Mouse (Mus musculus): ENCODE results near the gene St6gal1. TPM values are rescaled to one million over a fixed set of nuclear protein-coding genes. Genes with fewer than 3 reads are reported as not detected.

Gene St6gal1
- polyA plus RNA-seq, 1 experiment: 5.7 TPM

GRCm38 (mm10) chr16:23214314-23214713 lies 10.2 kb upstream of the St6gal1 start:
- Histone ChIP-seq H3K4me2 (ENCODE audit: low read depth) (no peak overlapping the region), H3K79me2 (ENCODE audit: control insufficient read depth, insufficient read depth) (no peaks in the 10 kb centered on the region), H3K36me3 (ENCODE audit: control insufficient read depth, insufficient read depth) (no peaks in the 10 kb centered on the region), H3K27me3 (ENCODE audit: control insufficient read depth, insufficient read depth, insufficient read length) (no peaks in the 10 kb centered on the region), H3ac (ENCODE audit: control insufficient read depth, insufficient read length) (no peak overlapping the region), H3K4me3 (no peak overlapping the region)
- TF ChIP-seq SRF (IDR thresholded peaks at IDR 0.05; ENCODE audit: control insufficient read depth, insufficient read length, low read depth): no peak
- no peak for TF ChIP-seq TCF3 (IDR thresholded peaks at IDR 0.05; ENCODE audit: insufficient read length, low read depth)
- TF ChIP-seq TCF12 (IDR thresholded peaks at IDR 0.05; ENCODE audit: insufficient read depth, poor library complexity, severe bottlenecking): no peak
- no peak for TF ChIP-seq CEBPB (IDR thresholded peaks at IDR 0.05; ENCODE audit: insufficient read depth, poor library complexity, severe bottlenecking)
- no peak for TF ChIP-seq POLR2A (IDR thresholded peaks at IDR 0.05; ENCODE audit: insufficient read length, low read depth)
- no peak for TF ChIP-seq USF1 (IDR thresholded peaks at IDR 0.05; ENCODE audit: low read depth)
- TF ChIP-seq REST (IDR thresholded peaks at IDR 0.05; ENCODE audit: insufficient read depth, insufficient read length): no peak
- TF ChIP-seq MYOG (IDR thresholded peaks at IDR 0.05; ENCODE audit: control insufficient read depth in 1 of 3, insufficient read depth in 1 of 3, insufficient read length in 2 of 3, low read depth in 2 of 3): no peak
- TF ChIP-seq MAX (IDR thresholded peaks at IDR 0.05; ENCODE audit: low read depth): no peak
- no peak for TF ChIP-seq E2F4 (IDR thresholded peaks at IDR 0.05; ENCODE audit: insufficient read depth)
- no peak for TF ChIP-seq POLR2AphosphoS2 (IDR thresholded peaks at IDR 0.05; ENCODE audit: insufficient read length, low read depth)
- TF ChIP-seq MYOD1 (IDR thresholded peaks at IDR 0.05; ENCODE audit: control insufficient read depth in 1 of 3, insufficient read length in 2 of 3, low read depth in 2 of 3): no peak

GRCm38 (mm10) chr16:23215241-23215900 lies 9.2 kb upstream of the St6gal1 start:
- no peaks in the 10 kb centered on the region for H3K27me3 ChIP-seq (ENCODE audit: control insufficient read depth, insufficient read depth, insufficient read length)
- no peak overlapping the region for H3K4me2 ChIP-seq (ENCODE audit: low read depth)
- TF ChIP-seq MYOG (IDR thresholded peaks at IDR 0.05; ENCODE audit: control insufficient read depth in 1 of 3, insufficient read depth in 1 of 3, insufficient read length in 2 of 3, low read depth in 2 of 3): no peak
- H3K36me3 ChIP-seq (ENCODE audit: control insufficient read depth, insufficient read depth): no peaks in the 10 kb centered on the region
- H3ac ChIP-seq (ENCODE audit: control insufficient read depth, insufficient read length): no peak overlapping the region
- no peak overlapping the region for H3K4me3 ChIP-seq
- H3K79me2 ChIP-seq (ENCODE audit: control insufficient read depth, insufficient read depth): no peaks in the 10 kb centered on the region

- H3K27me3 ChIP-seq (ENCODE audit: control insufficient read depth, insufficient read depth, insufficient read length): no peaks in the 10 kb centered on the region
- TF ChIP-seq TCF3 (IDR thresholded peaks at IDR 0.05; ENCODE audit: insufficient read length, low read depth) (no peak), MAX (IDR thresholded peaks at IDR 0.05; ENCODE audit: low read depth) (no peak), SRF (IDR thresholded peaks at IDR 0.05; ENCODE audit: control insufficient read depth, insufficient read length, low read depth) (no peak)
- H3K79me2 ChIP-seq (ENCODE audit: control insufficient read depth, insufficient read depth): no peaks in the 10 kb centered on the region
- no peak overlapping the region for H3ac ChIP-seq (ENCODE audit: control insufficient read depth, insufficient read length)
- H3K4me2 ChIP-seq (ENCODE audit: low read depth): no peak overlapping the region
- no peak overlapping the region for H3K4me3 ChIP-seq
- no peaks in the 10 kb centered on the region for H3K36me3 ChIP-seq (ENCODE audit: control insufficient read depth, insufficient read depth)
Observed at GRCm38 (mm10) chr16:23216366-23216765, 8.2 kb upstream of the St6gal1 start.

GRCm38 (mm10) chr16:23218313-23218712 lies 6.2 kb upstream of the St6gal1 start:
- Histone ChIP-seq H3K4me2 (ENCODE audit: low read depth) (no peak overlapping the region), H3K27me3 (ENCODE audit: control insufficient read depth, insufficient read depth, insufficient read length) (no peaks in the 10 kb centered on the region), H3K36me3 (ENCODE audit: control insufficient read depth, insufficient read depth) (no peaks in the 10 kb centered on the region), H3K4me3 (no peak overlapping the region), H3ac (ENCODE audit: control insufficient read depth, insufficient read length) (no peak overlapping the region), H3K79me2 (ENCODE audit: control insufficient read depth, insufficient read depth) (no peaks in the 10 kb centered on the region)
- no peak for TF ChIP-seq MYOD1 (IDR thresholded peaks at IDR 0.05; ENCODE audit: control insufficient read depth in 1 of 3, insufficient read length in 2 of 3, low read depth in 2 of 3)
- TF ChIP-seq TCF12 (IDR thresholded peaks at IDR 0.05; ENCODE audit: insufficient read depth, poor library complexity, severe bottlenecking): no peak
- TF ChIP-seq MAX (IDR thresholded peaks at IDR 0.05; ENCODE audit: low read depth): no peak
- TF ChIP-seq POLR2AphosphoS2 (IDR thresholded peaks at IDR 0.05; ENCODE audit: insufficient read length, low read depth): no peak
- no peak for TF ChIP-seq CEBPB (IDR thresholded peaks at IDR 0.05; ENCODE audit: insufficient read depth, poor library complexity, severe bottlenecking)
- no peak for TF ChIP-seq MYOG (IDR thresholded peaks at IDR 0.05; ENCODE audit: control insufficient read depth in 1 of 3, insufficient read depth in 1 of 3, insufficient read length in 2 of 3, low read depth in 2 of 3)

GRCm38 (mm10) chr16:23223166-23223870 lies 1.2 kb upstream of the St6gal1 start:
- H3K36me3 ChIP-seq (ENCODE audit: control insufficient read depth, insufficient read depth): no peaks in the 10 kb centered on the region
- H3K79me2 ChIP-seq (ENCODE audit: control insufficient read depth, insufficient read depth): peaks cover 7% of the 10 kb centered on the region
- no peaks in the 10 kb centered on the region for H3K27me3 ChIP-seq (ENCODE audit: control insufficient read depth, insufficient read depth, insufficient read length)
- no peak overlapping the region for H3ac ChIP-seq (ENCODE audit: control insufficient read depth, insufficient read length)
- H3K4me2 ChIP-seq (ENCODE audit: low read depth): no peak overlapping the region
- no peak for TF ChIP-seq E2F4 (IDR thresholded peaks at IDR 0.05; ENCODE audit: insufficient read depth)
- no peak for TF ChIP-seq USF1 (IDR thresholded peaks at IDR 0.05; ENCODE audit: low read depth)
- TF ChIP-seq MYOD1 (IDR thresholded peaks at IDR 0.05; ENCODE audit: control insufficient read depth in 1 of 3, insufficient read length in 2 of 3, low read depth in 2 of 3): no peak
- TF ChIP-seq TCF12 (IDR thresholded peaks at IDR 0.05; ENCODE audit: insufficient read depth, poor library complexity, severe bottlenecking): no peak
- no peak for TF ChIP-seq REST (IDR thresholded peaks at IDR 0.05; ENCODE audit: insufficient read depth, insufficient read length)
- TF ChIP-seq POLR2AphosphoS2 (IDR thresholded peaks at IDR 0.05; ENCODE audit: insufficient read length, low read depth): no peak
- no peak for TF ChIP-seq CEBPB (IDR thresholded peaks at IDR 0.05; ENCODE audit: insufficient read depth, poor library complexity, severe bottlenecking)
- TF ChIP-seq TCF3 (IDR thresholded peaks at IDR 0.05; ENCODE audit: insufficient read length, low read depth): no peak
- no peak for TF ChIP-seq MYOG (IDR thresholded peaks at IDR 0.05; ENCODE audit: control insufficient read depth in 1 of 3, insufficient read depth in 1 of 3, insufficient read length in 2 of 3, low read depth in 2 of 3)
- TF ChIP-seq SRF (IDR thresholded peaks at IDR 0.05; ENCODE audit: control insufficient read depth, insufficient read length, low read depth): no peak
- no peak for TF ChIP-seq POLR2A (IDR thresholded peaks at IDR 0.05; ENCODE audit: insufficient read length, low read depth)
- TF ChIP-seq MAX (IDR thresholded peaks at IDR 0.05; ENCODE audit: low read depth): no peak
- H3K4me3 ChIP-seq: no peak overlapping the region
